Mouse (Mus musculus): ENCODE measurements around the gene Hist1h2ap.
A peak's percentile ranks its signal among the peaks of the same experiment; 100 is the strongest.
"Not testable (repeated sequence)": the region's sequence is repeated elsewhere in the genome, so short reads cannot be mapped to it uniquely, and the experiment has no call there.

Gene Hist1h2ap

DNA sequence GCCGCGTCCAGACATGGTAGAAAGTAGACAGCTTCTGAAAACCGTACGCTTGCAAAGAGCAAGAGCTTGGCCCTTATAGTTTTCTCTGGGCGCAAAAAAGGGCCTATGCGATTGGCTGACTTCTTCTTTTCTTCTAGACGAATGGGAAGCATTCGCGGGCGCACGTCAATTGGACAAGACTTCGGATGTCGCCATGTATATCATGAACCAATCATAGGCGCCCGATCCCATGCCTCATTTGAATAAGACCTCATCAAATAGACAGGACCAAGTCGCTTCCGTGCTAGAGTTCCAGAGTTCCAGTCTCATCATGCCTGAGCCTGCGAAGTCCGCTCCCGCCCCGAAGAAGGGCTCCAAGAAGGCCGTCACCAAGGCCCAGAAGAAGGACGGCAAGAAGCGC is at the start of gene Hist1h2ap, which contains the start of gene Hist1h2br:
Hist1h2ap (minus strand) TSS at position 47 of the 400 bp plus-strand sequence.
Hist1h2br (plus strand) TSS at position 283 of the 400 bp plus-strand sequence.
- DNase-seq = not testable (repeated sequence)

DNA sequence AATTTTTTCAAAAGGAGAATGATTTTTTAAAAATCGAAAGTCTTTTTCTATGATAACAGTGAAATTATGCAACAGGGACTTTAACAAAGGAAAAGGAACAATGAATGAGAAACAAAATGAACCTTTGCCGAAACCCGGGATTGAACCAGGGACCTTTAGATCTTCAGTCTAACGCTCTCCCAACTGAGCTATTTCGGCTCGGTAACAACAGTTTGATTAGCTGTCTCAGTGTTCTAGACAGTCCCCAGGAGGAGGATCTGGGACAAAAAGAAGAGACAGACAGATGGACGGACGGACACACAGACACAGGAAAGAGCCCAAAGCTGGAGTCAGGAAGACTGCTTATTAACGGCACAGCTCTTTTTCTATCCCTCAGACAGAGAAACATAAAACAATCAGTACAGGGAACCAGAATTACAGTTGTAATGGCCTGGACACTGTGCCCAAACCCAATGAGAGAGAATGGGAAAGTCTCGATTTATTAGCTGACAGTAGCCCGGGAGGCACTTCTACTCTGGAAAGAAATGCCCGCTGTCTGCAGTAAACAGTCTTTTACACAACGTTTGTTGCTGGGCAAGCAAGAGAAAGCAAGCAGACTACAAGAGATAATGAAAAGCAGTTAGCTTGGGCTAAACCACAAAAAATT is 49.6 kb upstream of the Hist1h2ap start:
- peak; percentile 84 for DNase-seq

DNA sequence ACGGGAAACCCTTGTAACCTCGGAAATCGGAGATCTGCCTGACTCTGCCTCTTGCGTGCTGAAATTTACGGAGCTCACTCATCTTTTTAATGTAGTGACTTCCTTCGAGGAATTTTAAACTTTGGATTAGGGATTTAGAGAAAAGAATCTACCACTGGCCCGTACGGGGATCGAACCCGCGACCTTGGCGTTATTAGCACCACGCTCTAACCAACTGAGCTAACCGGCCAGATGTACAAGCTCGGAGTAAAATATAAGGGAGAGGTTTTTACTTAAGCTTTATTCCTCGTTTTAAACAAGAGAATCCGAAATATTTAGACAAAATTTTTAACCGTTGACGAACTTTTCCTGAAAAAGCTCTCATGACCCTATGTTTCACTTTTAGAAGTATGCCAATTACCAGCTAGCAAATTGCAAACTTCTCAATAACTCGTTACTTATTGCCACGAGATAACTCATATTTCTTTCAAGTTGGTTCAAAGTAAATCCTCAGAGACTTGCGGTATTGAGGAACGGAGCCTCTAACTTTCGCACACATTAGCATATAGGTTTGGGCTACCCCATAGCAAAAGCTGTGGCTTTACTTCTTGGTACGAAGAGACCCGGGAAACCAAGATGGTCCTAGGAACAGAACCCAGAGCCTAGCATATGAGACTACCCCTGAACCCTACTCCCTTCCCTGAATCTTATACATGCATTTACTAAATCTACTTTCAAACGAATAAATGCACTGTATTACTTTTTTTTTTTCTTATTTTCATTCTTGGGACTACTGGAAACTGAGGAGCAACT is 48.8 kb upstream of the Hist1h2ap start:
- peak; percentile 73 for DNase-seq

DNA sequence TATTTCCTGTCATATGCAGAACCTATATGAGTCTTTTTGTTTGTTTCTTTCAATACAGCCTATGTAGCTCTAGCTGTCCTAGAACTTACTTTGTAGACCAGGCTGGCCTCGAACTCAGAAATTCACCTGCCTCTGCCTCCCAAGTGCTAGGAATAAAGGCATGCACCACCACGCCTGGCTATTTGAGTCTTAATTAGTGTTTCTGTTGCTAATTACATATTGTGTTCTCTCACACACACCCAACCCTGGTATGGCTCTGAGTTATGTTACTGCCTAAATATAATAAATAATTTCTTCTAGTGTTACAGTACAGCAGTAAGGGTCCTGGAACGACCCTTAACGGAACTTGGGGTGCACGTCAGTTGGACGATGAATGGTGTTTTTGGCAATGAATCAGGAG is 47.4 kb upstream of the Hist1h2ap start:
- DNase-seq = no peak

DNA sequence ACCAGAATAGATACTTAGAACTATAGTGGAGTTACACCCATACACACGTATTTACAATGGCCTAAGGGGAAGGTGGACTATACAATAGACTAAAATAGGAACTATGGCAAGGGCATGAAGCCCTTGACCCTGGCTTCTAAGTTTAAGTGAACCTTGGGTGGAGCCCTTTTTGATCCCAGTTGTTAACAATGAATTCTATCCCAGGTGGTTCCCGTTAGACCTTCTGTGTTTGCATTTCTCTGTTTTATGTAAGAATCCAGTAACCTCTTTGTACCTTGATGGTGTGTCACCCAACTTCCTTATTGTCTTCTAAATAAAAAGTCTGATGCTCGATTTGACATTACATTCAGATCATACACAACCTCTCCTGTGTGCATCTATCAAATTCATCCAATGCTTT is 32.2 kb upstream of the Hist1h2ap start:
- not testable (repeated sequence) for DNase-seq

DNA sequence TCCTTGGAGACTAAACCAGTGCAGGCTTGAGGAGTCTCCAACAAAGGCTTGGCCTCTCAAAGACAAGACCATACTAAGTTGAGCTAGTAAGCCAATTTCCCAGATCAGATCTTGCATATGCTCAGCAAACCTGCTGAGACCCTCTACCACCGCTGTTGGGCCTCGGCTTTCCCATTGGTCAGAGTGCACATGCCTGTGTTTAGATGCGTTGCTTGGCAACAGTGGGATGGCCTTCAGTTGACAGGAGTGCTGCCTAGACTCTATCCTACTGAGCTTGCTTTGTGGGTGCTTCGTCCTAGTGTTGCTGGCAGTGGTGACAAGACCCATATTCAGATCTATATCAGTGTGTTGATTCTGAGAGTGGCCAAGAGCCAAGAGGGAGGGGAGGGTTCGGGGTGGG is 28.3 kb upstream of the Hist1h2ap start:
- peak; percentile 51 for DNase-seq

DNA sequence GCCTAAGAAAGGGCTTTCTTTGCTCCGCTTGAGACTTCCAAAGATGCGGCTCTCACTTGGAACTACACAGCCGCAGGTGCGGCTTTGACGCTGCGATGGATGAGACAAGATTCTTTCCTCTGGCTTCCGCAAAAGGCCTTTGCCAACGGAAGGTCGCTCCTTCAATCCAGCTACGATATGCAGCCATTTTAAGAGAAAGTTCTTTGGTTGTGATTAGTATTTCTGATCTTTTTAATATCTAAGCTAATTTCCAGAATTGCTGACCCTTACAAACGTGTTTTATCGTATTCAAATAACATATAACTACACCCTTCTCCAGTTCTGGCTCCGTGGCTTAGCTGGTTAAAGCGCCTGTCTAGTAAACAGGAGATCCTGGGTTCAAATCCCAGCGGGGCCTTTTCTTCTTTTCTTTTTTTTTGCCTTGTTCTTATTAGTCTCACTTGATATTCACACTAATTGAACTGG is 22.4 kb upstream of the Hist1h2ap start:
- DNase-seq = peak; percentile 85

DNA sequence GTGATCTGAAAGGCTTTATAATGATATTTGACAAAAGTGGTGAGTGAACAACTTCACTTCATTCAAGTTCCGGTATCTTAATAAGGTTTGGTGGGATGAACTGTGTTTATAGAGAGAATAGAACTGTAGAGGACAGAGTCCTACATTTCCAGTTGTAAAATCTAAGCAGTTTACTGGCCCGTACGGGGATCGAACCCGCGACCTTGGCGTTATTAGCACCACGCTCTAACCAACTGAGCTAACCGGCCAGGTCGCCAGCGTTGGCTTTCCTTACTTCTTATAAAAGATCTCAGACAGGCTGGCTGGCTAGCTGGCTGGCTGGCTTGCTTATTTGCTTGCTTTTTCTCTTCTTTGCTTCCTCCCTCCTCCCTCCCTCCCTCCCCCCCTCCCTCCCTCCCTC is 21.8 kb upstream of the Hist1h2ap start:
- DNase-seq = peak; percentile 82

DNA sequence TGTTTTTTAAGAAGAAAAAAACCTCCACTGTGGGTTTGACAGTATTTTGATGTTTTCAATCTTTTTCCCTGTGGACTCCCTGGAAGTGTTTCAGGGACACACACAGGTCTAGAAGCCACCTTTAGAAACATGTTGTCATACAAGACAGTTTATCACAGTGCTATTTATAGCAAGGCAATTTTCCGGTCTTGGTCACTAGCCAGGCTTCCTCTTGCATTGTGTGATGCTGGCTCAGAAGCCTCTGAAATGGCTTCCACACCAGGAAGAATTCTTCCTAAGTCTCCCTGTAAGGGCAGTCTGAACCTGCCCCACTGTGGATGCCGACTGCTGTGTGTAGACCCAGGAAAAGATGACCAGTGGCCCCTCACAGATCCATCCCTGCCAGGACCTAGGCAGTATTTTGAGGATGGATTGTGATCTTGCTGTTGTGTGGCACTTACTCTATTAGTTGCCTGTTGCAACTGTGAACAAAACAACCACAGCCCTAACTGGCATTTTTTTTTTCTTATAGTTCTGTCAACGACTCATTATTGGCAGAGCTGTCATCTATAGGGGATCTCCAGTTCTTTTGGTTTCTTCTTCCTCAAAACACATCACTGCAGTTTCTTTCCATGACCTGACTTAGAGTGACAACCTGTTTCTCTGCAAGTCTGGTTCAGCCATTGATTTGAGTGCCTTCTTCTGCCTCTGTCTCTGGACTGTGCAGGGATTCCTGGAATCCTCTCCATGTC is 19.1 kb upstream of the Hist1h2ap start:
- no peak for DNase-seq

DNA sequence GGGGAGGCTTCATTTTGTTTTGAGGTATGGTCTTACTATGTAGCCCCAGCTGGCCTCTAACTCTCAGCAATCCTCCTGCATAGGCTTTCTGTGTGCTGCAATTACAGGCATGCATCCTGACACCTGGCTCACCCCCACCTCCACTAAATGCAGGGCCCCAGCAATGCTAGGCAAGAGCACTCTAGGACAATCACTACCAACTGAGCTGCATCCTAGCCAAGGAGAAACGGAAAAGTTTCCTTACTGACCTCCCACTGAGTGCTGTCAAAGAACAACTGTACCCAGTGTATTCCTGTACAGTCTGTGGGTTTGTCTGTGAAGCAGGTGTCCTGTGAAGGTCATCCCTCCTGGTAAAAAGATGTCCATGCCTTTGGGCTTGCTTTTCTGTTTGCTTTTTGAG is 17.4 kb upstream of the Hist1h2ap start:
- DNase-seq = not testable (repeated sequence)

DNA sequence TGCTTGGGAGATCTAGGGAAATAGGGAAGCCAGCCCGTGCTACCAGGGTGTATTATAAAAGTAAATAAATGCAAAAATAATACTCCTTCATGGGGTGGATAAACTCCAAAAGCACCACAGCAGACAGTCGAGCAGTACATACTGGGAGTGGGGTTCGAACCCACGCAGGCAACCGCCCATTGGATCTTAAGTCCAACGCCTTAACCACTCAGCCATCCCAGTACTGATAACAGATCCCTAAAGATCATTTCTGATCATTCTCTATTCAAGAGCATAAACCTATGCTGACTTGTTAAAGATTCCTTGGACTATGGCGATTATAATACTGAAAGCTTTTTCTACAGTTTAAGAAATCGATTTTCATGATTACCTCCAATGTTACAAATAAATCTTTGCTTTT is 14.6 kb upstream of the Hist1h2ap start:
- peak; percentile 53 for DNase-seq

DNA sequence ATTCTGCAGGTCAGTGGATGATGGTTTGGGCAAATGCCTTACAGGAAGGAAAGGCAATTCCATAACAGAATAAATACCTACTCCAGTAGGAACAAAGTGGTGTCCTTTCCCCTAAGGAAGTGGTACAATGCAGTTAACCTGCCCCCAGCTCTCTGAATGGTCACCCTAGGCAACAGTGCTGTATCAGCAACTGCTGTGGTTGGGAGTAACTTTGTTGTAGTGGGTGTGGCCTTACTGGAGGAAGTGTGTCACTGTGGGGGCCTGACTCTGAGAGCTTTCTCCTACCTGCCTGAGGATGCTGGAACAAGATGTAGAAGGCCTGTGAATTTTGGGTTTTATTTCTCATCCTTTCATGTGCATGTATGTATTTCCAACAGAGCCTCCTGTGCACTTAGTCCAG is 13.0 kb upstream of the Hist1h2ap start:
- DNase-seq = not testable (repeated sequence)

DNA sequence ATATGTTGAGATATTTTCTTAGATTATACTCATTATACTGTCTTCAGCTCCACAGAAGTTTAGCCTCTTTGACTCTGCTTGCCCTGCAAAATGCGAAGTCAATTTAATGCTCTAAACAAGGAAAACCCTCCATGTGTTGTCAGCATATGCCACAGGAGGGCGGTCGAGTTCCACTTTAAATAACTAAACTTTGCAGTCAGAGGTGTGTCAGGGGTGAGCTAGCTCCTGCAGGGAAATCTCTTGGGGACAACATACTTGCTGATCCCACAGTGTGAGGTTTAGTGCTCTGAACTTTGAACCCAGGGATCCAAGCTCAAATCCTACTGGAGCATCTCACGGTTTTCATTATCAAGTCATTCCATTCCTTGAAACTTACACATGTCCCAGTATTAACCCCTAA is 7.2 kb upstream of the Hist1h2ap start:
- not testable (repeated sequence) for DNase-seq

DNA sequence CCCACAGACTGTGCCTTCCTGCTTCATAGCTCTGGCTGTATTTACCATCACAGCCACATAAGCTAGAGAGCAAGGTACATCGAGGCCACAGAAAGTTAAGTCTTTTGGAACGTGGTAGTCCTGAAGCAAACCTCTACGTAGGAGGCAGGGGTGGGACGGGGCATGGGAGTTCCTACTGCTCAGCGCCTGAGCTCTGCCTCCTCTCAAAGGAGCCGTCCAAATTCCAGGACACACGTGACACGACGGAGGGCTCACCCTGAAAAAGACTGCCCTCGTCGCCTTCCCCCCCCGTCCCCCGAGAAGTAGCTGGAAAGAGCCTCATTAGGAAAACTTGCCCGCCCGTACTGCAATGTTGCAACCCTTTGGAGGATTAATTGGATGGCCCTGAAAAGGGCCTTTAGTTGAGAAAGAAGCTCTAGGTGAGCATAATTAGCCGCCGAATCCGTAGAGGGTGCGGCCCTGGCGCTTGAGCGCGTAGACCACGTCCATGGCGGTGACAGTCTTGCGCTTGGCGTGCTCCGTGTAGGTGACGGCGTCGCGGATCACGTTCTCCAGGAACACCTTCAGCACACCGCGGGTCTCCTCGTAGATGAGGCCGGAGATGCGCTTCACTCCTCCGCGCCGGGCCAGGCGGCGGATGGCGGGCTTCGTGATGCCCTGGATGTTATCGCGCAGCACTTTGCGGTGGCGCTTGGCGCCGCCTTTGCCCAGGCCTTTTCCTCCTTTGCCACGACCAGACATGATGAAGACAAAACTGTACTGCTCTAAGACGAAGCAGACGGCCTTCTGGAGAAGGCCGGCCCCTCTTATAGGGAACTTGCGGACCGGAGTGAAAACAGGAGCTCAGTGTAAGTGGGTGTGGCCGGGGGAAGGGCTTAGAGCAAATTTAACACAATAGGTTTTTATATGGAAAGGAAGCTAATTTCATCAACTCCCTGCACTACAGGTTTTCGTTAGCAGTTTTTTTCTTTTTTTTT is 1.6 kb downstream of the Hist1h2ap start, which contains the start of gene Hist1h4n:
Hist1h4n (minus strand) TSS at position 779 of the 977 bp plus-strand sequence.
- not testable (repeated sequence) for DNase-seq

DNA sequence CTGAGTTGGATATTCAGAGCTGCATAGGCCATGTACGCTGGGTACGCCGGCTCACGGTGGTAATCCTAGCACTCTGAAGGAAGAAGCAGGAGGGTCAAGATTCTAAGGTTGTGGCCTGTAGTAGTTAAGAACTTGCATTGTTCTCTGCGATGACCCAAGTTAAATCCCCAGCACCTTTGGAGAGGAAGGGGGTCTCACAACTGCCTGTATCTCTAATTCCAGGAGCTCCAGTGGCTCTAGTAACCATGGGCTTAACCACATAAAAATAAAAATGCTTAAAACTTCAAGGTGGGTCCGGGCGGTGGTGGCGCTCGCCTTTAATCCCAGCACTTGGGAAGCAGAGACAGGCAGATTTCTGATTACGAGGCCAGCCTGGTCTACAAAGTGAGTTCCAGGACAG is 3.0 kb downstream of the Hist1h2ap start:
- peak; percentile 18 for DNase-seq

DNA sequence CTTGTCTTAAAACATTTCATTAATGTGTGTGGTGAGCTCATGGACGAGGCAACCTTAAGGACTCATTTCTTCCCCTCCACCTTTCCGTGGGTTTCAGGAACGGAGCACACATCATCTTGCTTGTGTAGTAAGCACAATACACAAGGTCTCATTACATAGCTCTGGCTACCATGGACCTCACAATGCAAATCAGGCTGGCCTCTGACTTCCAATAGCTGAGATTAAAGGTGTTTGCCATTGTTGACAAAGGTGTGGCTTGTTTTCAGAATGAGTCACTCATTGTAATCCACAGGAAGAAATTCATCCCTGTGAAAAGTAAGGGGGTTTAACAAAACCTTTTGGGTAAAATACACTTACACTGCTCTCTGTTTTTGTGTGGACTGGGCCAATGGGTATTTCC is 4.8 kb downstream of the Hist1h2ap start:
- DNase-seq = no peak

DNA sequence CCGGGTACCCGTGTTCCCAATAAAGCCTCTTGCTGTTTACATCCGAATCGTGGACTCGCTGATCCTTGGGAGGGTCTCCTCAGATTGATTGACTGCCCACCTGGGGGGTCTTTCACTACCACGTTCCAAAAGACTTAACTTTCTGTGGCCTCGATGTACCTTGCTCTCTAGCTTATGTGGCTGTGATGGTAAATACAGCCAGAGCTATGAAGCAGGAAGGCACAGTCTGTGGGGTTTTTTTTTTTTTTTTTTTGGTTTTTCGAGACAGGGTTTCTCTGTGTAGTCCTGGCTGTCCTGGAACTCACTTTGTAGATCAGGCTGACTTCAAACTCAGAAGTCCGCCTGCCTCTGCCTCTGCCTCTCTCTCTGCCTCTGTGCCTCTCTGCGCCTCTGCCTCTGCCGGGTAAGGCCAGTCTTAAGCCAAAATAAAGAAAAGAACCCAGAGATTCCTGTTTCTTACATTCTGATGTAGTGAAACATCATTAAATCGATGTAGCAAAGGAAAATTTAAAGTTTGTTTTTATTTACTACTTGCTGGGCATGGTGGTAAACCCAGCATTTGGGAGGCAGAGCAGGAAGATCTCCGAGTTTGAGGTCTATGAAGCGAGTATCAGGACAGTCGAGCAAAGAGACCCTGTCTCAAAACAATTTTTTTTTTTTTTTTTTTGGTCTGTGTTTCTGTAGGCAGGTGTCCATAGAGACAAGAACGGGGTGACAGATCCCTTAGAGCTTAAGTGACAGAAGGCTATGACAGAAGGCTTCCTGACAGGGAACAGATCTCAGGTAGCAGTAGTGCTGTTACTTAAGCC is 13.0 kb downstream of the Hist1h2ap start:
- DNase-seq = not testable (repeated sequence)

DNA sequence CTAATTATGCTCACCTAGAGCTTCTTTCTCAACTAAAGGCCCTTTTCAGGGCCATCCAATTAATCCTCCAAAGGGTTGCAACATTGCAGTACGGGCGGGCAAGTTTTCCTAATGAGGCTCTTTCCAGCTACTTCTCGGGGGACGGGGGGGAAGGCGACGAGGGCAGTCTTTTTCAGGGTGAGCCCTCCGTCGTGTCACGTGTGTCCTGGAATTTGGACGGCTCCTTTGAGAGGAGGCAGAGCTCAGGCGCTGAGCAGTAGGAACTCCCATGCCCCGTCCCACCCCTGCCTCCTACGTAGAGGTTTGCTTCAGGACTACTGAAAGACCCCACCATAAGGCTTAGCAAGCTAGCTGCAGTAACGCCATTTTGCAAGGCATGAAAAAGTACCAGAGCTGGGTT is 21.2 kb downstream of the Hist1h2ap start:
- DNase-seq = not testable (repeated sequence)

DNA sequence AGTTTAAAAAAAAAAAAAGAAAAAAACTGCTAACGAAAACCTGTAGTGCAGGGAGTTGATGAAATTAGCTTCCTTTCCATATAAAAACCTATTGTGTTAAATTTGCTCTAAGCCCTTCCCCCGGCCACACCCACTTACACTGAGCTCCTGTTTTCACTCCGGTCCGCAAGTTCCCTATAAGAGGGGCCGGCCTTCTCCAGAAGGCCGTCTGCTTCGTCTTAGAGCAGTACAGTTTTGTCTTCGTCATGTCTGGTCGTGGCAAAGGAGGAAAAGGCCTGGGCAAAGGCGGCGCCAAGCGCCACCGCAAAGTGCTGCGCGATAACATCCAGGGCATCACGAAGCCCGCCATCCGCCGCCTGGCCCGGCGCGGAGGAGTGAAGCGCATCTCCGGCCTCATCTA is 21.8 kb downstream of the Hist1h2ap start, which contains the start of gene Hist1h4m:
Hist1h4m (plus strand) TSS at position 208 of the 400 bp plus-strand sequence.
- not testable (repeated sequence) for DNase-seq

DNA sequence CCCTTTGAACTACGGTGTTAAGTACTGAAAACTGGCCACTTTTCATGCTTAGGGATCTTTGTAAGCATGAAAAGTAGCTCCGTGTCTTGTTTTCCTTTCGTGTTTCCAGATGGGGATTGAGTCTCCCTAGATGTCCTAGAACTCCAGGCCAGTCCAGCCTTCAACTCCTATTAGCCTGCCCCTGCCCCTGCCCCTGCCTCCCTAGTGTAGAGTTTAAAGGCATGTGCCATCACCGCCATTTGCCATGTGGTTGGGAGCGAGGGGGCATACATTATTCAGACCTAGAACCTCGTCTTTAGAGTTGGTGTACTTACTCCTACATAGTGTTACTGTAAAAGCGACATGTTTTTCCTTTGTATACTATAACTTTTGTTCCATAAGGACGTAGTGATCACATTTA is 22.2 kb downstream of the Hist1h2ap start:
- DNase-seq = not testable (repeated sequence)

DNA sequence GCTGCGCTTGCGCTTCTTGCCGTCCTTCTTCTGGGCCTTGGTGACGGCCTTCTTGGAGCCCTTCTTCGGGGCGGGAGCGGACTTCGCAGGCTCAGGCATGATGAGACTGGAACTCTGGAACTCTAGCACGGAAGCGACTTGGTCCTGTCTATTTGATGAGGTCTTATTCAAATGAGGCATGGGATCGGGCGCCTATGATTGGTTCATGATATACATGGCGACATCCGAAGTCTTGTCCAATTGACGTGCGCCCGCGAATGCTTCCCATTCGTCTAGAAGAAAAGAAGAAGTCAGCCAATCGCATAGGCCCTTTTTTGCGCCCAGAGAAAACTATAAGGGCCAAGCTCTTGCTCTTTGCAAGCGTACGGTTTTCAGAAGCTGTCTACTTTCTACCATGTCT is 23.2 kb downstream of the Hist1h2ap start, which contains the start of the genes Hist1h2bq and Hist1h2ao:
Hist1h2bq (minus strand) TSS at position 125 of the 400 bp plus-strand sequence.
Hist1h2ao (plus strand) TSS at position 393 of the 400 bp plus-strand sequence.
- not testable (repeated sequence) for DNase-seq

All from embryo, embryonic 11 days (tissue).